Mouse (Mus musculus) cerebellum, adult 11 months (tissue): ENCODE data around the gene Sipa1l3.

Experiments
- DNase-seq: peaks from one replicate; pipeline ENCODE4 v3.0.0; 2022

Sipa1l3 gene

GRCm38 (mm10) chr7:29301127-29301566, 217.3 kb downstream of the Sipa1l3 start:
- peak; percentile 74 for DNase-seq

- DNase-seq: no peak
These were observed 221.4 kb downstream of the Sipa1l3 start for GRCm38 (mm10) chr7:29296998-29297397.

DNA sequence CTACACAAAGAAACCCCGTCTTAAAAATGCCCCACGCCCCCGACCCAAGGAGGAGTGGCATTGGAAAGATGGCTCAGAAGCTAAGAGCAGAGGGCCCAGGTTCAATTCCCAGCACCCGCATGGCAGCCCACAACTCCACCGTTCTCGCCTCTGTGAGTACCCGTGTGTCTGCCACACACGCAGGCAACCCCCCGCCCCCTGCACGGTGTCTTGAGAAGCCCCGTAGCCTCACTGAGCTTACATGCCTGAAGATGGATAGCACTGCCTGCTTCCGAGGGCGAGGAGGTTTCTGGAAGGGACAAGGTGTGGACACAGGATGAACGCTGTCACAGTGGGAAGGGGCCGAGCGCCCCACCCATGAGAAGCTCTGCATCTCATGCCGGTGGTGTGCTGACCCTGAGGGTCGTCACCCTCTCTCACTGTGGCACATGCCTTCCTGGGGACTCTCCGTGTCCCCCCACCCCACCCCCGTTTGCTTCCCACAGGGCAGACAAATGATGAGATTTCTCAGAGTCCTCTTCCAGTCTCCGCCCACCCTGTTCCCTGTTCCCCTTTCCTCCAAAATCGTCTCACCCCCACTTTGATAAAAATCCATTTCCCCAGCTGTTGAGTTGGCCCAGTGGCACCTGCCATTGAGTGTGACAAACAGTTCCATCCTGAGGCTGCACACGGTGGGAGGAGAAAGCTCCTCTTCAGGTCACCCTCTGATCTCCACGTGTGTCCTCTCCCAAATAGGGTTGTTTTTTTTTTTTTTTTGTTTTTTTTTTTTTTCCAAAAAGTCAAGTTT, 222.4 kb downstream of the Sipa1l3 start:
- no peak for DNase-seq

- DNase-seq: no peak
These were observed 224.2 kb downstream of the Sipa1l3 start for GRCm38 (mm10) chr7:29294111-29294761.

GRCm38 (mm10) chr7:29293131-29294065, 225.0 kb downstream of the Sipa1l3 start:
- no peak for DNase-seq

DNA sequence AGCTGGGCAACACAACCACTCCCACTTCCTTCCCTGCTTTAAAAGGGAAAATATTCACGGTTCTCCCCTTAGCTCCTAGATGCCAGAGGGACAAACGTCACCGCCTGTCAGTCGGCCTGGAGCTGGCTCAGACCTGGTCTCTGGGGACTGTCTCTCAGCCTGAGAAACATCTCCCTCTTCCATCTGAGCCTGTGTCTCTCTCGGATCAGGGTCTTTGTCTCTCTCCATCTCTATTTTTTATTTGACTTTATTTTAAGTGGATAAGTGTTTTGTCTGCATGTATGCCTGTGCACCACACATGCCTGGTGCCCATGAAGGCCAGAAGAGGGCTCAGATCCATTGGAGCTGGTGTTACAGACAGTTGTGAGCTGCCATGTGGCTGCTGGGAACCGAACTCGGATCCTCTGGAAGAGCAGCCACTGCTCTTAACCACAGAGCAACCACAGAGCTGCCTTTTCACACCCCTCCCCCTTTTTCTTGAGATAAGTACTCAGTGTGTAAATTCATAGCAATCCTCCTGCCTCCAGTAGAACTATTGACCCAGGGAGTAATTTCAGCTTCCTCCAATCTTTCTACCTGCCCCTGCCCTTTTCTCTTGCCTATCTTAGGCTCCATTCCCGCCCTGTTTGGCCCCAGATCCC, 225.9 kb downstream of the Sipa1l3 start:
- peak; percentile 59 for DNase-seq

DNA sequence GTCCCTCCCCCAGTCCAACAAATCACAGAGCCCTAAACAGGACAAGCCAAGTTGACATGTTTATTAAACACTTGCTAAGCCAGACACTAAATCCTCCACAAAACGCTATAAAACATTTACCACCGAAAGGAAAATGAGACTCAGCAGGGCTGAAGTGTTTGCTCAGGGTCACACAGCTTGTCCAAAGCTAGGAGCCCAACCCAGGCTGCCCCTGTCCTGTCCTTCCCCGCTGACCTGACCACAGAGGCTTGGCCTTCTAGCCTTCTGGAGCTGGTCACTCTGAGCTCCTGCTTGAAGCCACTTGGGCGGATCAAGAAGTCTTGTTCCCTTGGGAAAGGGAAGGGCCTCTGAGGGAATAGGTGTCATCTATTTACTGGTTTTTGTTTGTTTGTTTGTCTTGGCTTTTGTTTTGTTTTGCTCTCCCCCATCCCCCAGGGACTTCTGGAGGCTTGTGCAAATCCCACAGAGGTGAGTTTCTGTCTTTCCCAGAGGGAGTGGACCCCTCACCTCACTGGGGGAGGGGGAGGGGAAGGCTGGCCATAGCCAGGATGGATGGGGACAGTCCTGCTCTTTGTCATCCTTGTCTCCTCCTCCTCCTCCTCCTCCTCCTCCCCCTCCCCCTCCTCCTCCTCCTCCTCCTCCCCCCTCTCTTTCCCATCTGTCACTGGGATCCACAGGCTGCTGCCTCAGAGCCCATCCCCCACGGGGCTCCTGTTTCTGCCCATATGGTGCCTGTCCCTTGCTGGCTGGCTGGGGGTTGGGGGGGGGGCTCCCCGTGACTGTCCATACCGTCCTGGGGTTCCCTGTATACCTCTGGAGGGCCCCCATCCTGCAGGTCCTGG, 226.6 kb downstream of the Sipa1l3 start:
- peak; percentile 72 for DNase-seq

DNA sequence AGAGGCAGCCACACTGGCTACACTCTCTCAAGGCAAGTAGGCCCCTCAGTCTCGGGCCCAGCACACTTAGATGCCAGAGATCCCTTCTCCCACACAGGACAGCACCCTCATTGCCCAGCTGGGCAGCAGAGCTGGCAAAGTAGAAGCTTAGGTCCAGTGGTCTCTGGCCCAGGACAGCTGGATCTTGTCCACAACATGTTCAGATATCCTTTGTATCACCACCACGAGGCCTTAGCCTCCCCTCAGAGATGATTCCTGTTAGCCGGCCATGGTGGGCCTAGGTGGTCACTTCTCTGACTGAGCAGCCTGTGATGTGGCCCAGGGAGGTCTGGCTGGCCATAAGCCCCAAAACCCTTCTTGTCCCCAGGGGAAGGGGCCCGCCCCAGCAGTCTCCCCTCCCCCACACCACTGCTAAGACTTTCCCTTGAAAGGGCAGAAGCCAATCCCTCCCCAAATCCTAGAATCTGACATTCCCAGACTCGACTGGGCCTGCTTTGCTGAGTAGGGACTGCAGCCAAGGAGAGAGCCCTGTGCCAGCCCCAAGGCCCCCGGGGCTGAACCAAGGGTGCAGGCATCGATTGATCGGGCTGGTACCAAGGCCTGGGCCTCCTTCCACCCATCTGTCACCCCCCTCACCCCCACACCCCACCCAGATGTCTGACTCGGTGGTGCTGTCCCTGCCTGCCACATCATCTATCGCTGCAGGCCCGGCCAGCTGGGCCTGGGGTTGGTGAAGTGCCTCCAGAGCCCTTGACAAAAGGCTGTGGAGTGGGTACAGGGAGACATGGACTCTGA, 227.6 kb downstream of the Sipa1l3 start:
- DNase-seq: no peak

DNA sequence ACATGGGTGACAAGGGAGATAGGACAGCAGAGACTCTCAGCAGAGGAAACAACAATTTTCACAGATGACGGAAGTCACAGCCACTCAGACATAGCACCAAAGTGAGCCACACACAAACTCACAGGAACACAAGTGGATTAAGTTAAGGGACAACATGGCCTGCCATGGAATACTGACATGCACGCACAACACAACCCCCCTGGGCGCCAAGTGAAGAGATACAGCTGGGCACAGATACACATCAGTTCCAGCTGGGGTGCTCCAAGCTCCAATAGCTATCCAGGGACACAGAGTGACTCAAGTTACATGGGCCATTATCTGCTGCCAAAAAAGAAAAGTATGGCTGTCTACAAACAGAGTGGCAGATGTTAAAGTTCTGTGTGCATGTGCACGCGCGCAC, 228.6 kb downstream of the Sipa1l3 start:
- no peak for DNase-seq

DNA sequence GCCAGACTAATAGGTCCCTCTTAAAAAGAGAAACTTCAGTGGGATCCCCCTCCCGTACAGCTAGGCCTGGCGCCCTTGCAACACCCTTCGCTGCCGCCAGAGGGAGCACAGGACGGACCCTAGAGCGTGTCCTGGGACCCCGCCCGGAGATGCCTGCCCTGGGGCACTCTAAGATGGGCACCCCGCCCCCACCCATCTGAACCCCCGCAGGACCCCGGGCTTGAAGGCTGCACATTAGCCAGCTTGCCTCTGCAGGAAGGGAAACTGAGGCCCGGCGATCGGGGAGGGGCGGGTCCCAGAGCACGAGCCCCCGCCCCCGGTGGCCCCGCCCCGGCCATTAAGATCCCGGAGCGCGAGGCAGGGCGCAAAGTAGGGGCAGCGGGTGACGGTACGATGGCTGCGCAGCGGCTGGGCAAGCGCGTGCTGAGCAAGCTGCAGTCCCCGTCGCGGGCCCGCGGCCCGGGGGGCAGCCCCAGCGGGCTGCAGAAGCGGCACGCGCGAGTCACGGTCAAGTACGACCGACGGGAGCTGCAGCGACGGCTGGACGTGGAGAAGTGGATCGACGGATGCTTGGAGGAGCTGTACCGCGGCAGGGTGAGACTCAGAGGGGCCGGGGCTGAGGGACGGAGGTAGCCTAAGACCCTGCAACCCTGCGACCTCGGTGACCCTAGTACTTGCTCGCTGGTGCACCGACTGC, 229.4 kb downstream of the Sipa1l3 start, which contains the start of gene Ppp1r14a:
Gene Ppp1r14a (plus strand): TSS at position 367 of the 697 bp plus-strand sequence.
- DNase-seq: peak; percentile 69

GRCm38 (mm10) chr7:29288079-29288478, 230.4 kb downstream of the Sipa1l3 start:
- no peak for DNase-seq

DNA sequence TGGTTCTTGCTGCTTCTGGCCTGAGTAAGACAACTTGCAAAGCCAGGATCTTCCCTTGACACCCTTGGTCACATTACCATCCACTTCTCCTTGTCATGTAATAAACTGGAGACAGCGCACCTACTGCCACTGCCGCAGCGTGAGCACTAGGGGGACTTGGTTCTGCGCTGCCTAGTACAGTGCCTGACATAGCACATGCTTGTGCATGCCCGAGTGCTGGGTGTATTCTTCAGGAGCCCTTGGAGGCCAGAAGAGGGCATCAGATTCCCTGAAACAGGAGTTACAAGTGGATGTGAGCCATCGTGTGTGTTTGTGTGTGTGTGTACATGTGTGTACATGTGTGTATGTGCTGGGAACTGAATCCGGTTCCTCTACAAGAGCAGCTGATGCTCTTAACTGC, 231.0 kb downstream of the Sipa1l3 start:
- no peak for DNase-seq

DNA sequence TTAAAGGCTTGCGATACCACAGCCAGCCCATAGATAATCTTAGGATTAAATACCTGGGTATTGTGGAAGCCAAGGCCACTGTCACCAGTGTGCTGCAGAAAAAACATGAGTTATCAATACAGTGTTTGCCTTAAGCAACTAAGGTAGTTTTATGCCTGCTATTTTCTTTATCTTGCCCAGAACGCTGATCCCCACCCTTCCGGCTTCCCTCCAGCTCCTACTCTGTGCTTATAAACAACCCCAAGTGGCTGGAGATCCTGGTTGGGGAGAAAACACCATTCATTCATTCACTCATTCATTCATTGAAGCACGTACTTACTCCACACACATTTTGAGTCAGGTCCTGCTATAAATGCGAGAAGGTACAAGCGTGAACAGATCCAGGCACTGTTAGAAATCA, 233.9 kb downstream of the Sipa1l3 start:
- no peak for DNase-seq

DNA sequence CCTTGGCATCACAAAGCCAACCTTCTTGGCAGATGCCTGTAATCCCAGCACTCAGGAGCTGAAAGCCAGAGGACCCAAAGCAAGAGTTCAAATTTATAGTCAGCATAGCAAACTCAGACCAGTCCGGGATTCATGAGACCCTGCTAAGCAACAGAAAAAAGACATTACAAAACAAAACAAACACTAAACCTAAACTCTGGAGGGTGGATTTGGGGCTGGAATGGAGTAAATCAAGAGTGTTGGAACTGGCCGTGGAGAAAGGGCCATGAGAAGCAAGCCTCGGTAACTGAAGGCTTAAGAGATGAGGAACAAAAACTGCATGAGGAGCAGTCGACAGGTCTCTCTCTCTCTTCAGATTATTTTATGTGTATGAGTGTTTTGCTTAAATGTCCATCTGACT, 234.6 kb downstream of the Sipa1l3 start:
- DNase-seq: no peak

GRCm38 (mm10) chr7:29282074-29282554, 236.3 kb downstream of the Sipa1l3 start:
- DNase-seq: no peak

- DNase-seq: peak; percentile 84
These were observed 237.0 kb downstream of the Sipa1l3 start, which contains the start of gene Spint2 for GRCm38 (mm10) chr7:29281201-29282073. Gene Spint2 (minus strand): TSS chr7:29281912.

- no peak for DNase-seq
These were observed 237.6 kb downstream of the Sipa1l3 start for GRCm38 (mm10) chr7:29280801-29281200.

DNA sequence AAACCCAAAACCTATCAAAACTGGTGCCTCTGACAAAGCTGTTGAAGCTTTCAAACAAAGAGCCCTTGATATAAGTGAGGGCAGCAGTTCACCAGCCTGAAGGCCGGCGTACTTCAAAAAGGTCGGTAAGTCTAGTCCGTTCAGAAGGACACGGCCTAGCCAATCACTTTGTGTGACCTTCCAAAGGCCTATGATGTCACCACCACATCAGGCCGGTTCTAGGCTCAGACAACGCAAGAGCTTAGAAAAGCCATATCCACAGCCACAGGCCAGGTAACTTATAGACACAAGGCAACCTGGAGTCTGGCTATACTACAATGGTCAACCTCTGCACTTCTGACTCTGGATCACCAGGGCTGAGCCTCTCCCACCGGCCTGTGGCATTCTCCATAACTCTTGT, 238.5 kb downstream of the Sipa1l3 start:
- DNase-seq: no peak

GRCm38 (mm10) chr7:29279261-29279660, 239.2 kb downstream of the Sipa1l3 start:
- DNase-seq: no peak
